Mouse (Mus musculus) CH12.LX (cell line): ENCODE results near the gene Ly6f.

Source experiments
- CTCF ChIP-seq, 2 experiments: IDR thresholded peaks in 1 of 2; conservative IDR thresholded peaks in 1 of 2; 2 replicates each; pipeline ENCODE4 v1.5.1; 2011 to 2012; ENCODE audit warnings: low read depth in 2 of 2, low read length in 2 of 2, improper control_type of control experiment in 1 of 2, inconsistent platforms in 1 of 2, mild to moderate bottlenecking in 1 of 2, moderate library complexity in 1 of 2
- EP300 ChIP-seq: IDR thresholded peaks from 2 replicates; pipeline ENCODE4 v1.6.1; 2011; ENCODE audit warnings: low read length, improper control_type of control experiment
- ETS1 ChIP-seq: conservative IDR thresholded peaks from 2 replicates; pipeline ENCODE4 v1.6.1; 2012; ENCODE audit warnings: low read depth, mild to moderate bottlenecking, inconsistent platforms, low read length, improper control_type of control experiment, moderate library complexity
- GABPA ChIP-seq: IDR thresholded peaks from 2 replicates; pipeline ENCODE4 v1.6.1; 2012; ENCODE audit warnings: low read depth, low read length, improper control_type of control experiment, inconsistent platforms; ENCODE audit not compliant: insufficient replicate concordance
- JUND ChIP-seq: conservative IDR thresholded peaks from 2 replicates; pipeline ENCODE4 v1.6.1; 2011; ENCODE audit warnings: low read depth, low read length, improper control_type of control experiment
- MAZ ChIP-seq: IDR thresholded peaks from 2 replicates; pipeline ENCODE4 v1.6.1; 2012; ENCODE audit warnings: low read depth, mild to moderate bottlenecking, inconsistent platforms, low read length, improper control_type of control experiment, moderate library complexity
- POLR2A ChIP-seq: IDR thresholded peaks from 2 replicates; pipeline ENCODE4 v1.6.1; 2011; ENCODE audit warnings: low read depth, mild to moderate bottlenecking, improper control_type of control experiment, low read length
- RCOR1 ChIP-seq: conservative IDR thresholded peaks from 2 replicates; pipeline ENCODE4 v1.6.1; 2012; ENCODE audit warnings: low read depth, mild to moderate bottlenecking, inconsistent platforms, low read length, improper control_type of control experiment
- SIN3A ChIP-seq: IDR thresholded peaks from 2 replicates; pipeline ENCODE4 v1.6.1; 2012; ENCODE audit warnings: low read length, improper control_type of control experiment, inconsistent platforms
- TBP ChIP-seq: conservative IDR thresholded peaks from 2 replicates; pipeline ENCODE4 v1.6.1; 2011; ENCODE audit warnings: low read depth, low read length, improper control_type of control experiment
- UBTF ChIP-seq: IDR thresholded peaks from 2 replicates; pipeline ENCODE4 v1.6.1; 2012; ENCODE audit warnings: low read depth, mild to moderate bottlenecking, inconsistent platforms, low read length, improper control_type of control experiment, moderate library complexity
- USF1 ChIP-seq: IDR thresholded peaks from 2 replicates; pipeline ENCODE4 v1.6.1; 2014; ENCODE audit warnings: low read depth, mild to moderate bottlenecking, inconsistent platforms, low read length, improper control_type of control experiment
- ZC3H11A ChIP-seq: IDR thresholded peaks from 2 replicates; pipeline ENCODE4 v1.6.1; 2012; ENCODE audit warnings: low read depth, mild to moderate bottlenecking, inconsistent platforms, low read length, improper control_type of control experiment

DNA sequence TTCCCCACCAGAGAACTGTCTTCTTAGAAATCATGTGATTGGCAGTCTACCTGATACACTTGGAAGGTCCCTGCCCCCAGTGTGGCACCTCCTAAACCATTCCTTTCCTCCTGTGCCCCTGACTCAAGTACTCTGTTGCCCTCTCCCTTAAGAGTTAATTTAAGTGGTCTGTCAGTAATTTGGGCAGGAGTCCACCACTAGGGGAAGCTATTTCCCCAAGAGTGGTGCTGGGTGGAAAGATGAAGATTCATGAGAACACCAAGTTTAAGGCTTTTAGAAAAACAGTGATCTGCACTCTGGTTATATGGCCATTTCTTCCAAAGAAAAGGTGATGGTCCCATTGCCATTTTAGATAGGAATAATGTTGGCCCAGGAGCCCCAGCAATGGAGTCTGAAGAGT is 2.4 kb upstream of the Ly6f start:
- TF ChIP-seq SIN3A (no peak), EP300 (no peak), CTCF (conservative IDR thresholded peaks at IDR 0.05 in 1 of 2, IDR thresholded peaks at IDR 0.05 in 1 of 2; ENCODE audit: low read depth in 2 of 2, low read length in 2 of 2) (peak in 1 of 2 experiments; percentile 62; a peak in 2 of 4 replicates), ZC3H11A (no peak), TBP (no peak), POLR2A (no peak), ETS1 (no peak), JUND (no peak), MAZ (no peak), USF1 (no peak), UBTF (no peak), GABPA (no peak), RCOR1 (no peak)
